Mouse (Mus musculus) cortical plate, adult 2 months (tissue): Measurements from ENCODE around the gene Kntc1.

Source experiments
- CTCF ChIP-seq: fragments of 200-500 bp; IDR thresholded peaks from 2 replicates; pipeline ENCODE4 v1.5.1; 2011; ENCODE audit warnings: mild to moderate bottlenecking, control low read depth, low read length; ENCODE audit not compliant: insufficient read depth; ENCODE audit errors: extremely low read depth
- POLR2A ChIP-seq: fragments of 200-500 bp; IDR thresholded peaks from 2 replicates; pipeline ENCODE4 v1.6.1; 2011; ENCODE audit warnings: mild to moderate bottlenecking, low read length, control low read depth; ENCODE audit not compliant: insufficient read depth; ENCODE audit errors: extremely low read depth

DNA sequence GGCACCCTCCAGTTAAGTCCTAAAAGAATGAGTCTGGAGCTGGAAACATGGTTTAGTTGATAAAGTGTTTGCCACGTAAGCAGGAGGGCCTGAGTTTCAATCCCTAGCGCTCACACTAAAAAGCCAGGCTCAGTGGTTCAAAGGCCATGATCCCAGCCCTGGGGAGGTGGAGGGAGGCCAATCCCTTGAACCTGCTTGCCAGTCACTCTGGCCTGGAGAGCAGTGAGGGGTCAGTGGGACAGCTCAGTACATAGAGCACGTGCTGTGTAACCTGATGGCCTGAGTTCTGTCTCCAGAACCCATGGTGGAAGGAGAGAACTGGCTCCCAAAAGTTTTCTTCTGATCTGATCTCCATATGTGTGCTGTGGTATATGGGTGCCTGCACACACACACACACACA is 85.3 kb downstream of the Kntc1 start:
- no peak for TF ChIP-seq CTCF
- no peak for TF ChIP-seq POLR2A
